Mouse (Mus musculus) G1E (cell line): ENCODE measurements at regions not wholly inside any gene's neighbourhood (a gene's known extent, or its start where the extent isn't known, plus 50 kb on each side); places are given as distances from the start of the nearest gene placed in this dataset.

Experiments
- CTCF ChIP-seq: IDR thresholded peaks from 2 replicates; pipeline ENCODE4 v1.5.1; 2012; ENCODE audit warnings: low read depth, low read length, inconsistent platforms, mixed read lengths
- POLR2AphosphoS5 ChIP-seq: IDR thresholded peaks from 2 replicates; pipeline ENCODE4 v1.6.1; 2012; ENCODE audit warnings: low read depth, low read length, inconsistent platforms; ENCODE audit not compliant: insufficient replicate concordance

- TF ChIP-seq CTCF (no peak), POLR2AphosphoS5 (no peak)
These were observed 70.4 kb downstream of the Prlhr start for GRCm38 (mm10) chr19:60397666-60398065.
